Mouse (Mus musculus) heart, postnatal 36 days (tissue): ENCODE measurements at regions not wholly inside any gene's neighbourhood (a gene's known extent, or its start where the extent isn't known, plus 50 kb on each side); places are given as distances from the start of the nearest gene placed in this dataset.
A peak's percentile ranks its signal among the peaks of the same experiment; 100 is the strongest.
"Not testable (repeated sequence)": the region's sequence is repeated elsewhere in the genome, so short reads cannot be mapped to it uniquely, and the experiment has no call there.

ENCODE experiments used
- DNase-seq, 2 experiments: peaks; one replicate each; pipeline ENCODE4 v3.0.0; 2021 to 2022
- intact Hi-C: fragments of 180-260 bp; cut with DNase I; formaldehyde crosslinking; loops from one replicate; pipeline ENCODE4 v1.15.1; 2025

- DNase-seq, result no peak
- intact Hi-C loops, result no loop called here
Measured at GRCm38 (mm10) chr11:114495520-114495921, 172.8 kb upstream of the Rpl38 start.

GRCm38 (mm10) chr11:114486455-114486854 is 181.9 kb upstream of the Rpl38 start:
- intact Hi-C loops, result no loop called here
- DNase-seq, result no peak

- DNase-seq, result no peak
- intact Hi-C loops, result no loop called here
Measured at GRCm38 (mm10) chr11:114485429-114485828, 182.9 kb upstream of the Rpl38 start.

GRCm38 (mm10) chr11:114484668-114484953 is 183.7 kb upstream of the Rpl38 start:
- DNase-seq, result no peak
- intact Hi-C loops, result no loop called here

GRCm38 (mm10) chr11:114483823-114484667 is 184.3 kb upstream of the Rpl38 start:
- no peak for DNase-seq

GRCm38 (mm10) chr11:114483350-114483749 is 185.0 kb upstream of the Rpl38 start:
- intact Hi-C loops, result not testable (repeated sequence)

More at GRCm38 (mm10) chr11:114483823-114484667, 184.3 kb upstream of the Rpl38 start:
- intact Hi-C loops, result no loop called here

GRCm38 (mm10) chr11:114482070-114482469 is 186.3 kb upstream of the Rpl38 start:
- intact Hi-C loops, result no loop called here
- DNase-seq, result no peak

More at GRCm38 (mm10) chr11:114483350-114483749, 185.0 kb upstream of the Rpl38 start:
- DNase-seq, result not testable (repeated sequence)

GRCm38 (mm10) chr11:114481037-114481436 is 187.3 kb upstream of the Rpl38 start:
- DNase-seq, result no peak
- intact Hi-C loops, result no loop called here

GRCm38 (mm10) chr11:114480119-114480540 is 188.2 kb upstream of the Rpl38 start:
- no peak for DNase-seq
- intact Hi-C loops, result no loop called here

GRCm38 (mm10) chr11:114478736-114479135 is 189.6 kb upstream of the Rpl38 start:
- DNase-seq, result no peak
- intact Hi-C loops, result loop anchor here (5.0 kb wide), 1 partner anchor 159 kb away; no protein-coding TSS in a partner anchor

GRCm38 (mm10) chr11:114477365-114477764 is 191.0 kb upstream of the Rpl38 start:
- intact Hi-C loops, result loop anchor here (5.0 kb wide), 1 partner anchor 160 kb away; no protein-coding TSS in a partner anchor
- DNase-seq, result no peak

- DNase-seq, result no peak
- intact Hi-C loops, result no loop called here
Measured at GRCm38 (mm10) chr11:114472501-114473260, 195.6 kb upstream of the Rpl38 start.

- intact Hi-C loops, result loop anchor here (10.0 kb wide), 1 partner anchor 604 kb away; no protein-coding TSS in a partner anchor
- peak; percentile 68 to 71 for DNase-seq
Measured at GRCm38 (mm10) chr11:114468394-114468793, 199.9 kb upstream of the Rpl38 start.

- peak in 1 of 2 experiments; percentile 24 for DNase-seq
- intact Hi-C loops, result loop anchor here (10.0 kb wide), 1 partner anchor 603 kb away; no protein-coding TSS in a partner anchor
Measured at GRCm38 (mm10) chr11:114467803-114468202, 200.5 kb upstream of the Rpl38 start.

- no peak for DNase-seq
- intact Hi-C loops, result loop anchor here (10.0 kb wide), 1 partner anchor 601 kb away; no protein-coding TSS in a partner anchor
Measured at GRCm38 (mm10) chr11:114465486-114465885, 202.8 kb upstream of the Rpl38 start.

GRCm38 (mm10) chr11:114462755-114463374 is 205.5 kb upstream of the Rpl38 start:
- intact Hi-C loops, result loop anchor here (5.0 to 10.0 kb wide), 2 partner anchors 391 to 598 kb away; no protein-coding TSS in a partner anchor
- peak; percentile 44 to 46 for DNase-seq

GRCm38 (mm10) chr11:114454876-114455330 is 213.4 kb upstream of the Rpl38 start:
- intact Hi-C loops, result no loop called here
- no peak for DNase-seq

- intact Hi-C loops, result no loop called here
- DNase-seq, result peak; percentile 39 to 41
Measured at GRCm38 (mm10) chr11:114448776-114449401, 219.4 kb upstream of the Rpl38 start.

GRCm38 (mm10) chr11:114447461-114447847 is 220.9 kb upstream of the Rpl38 start:
- intact Hi-C loops, result no loop called here
- DNase-seq, result no peak
